Mouse (Mus musculus): ENCODE data around the gene Smndc1. TPM values are rescaled to one million over a fixed set of nuclear protein-coding genes. Genes with fewer than 3 reads are reported as not detected.

Smndc1 gene
- polyA plus RNA-seq, 1 experiment from 2014 or later: 38.4 TPM

DNA sequence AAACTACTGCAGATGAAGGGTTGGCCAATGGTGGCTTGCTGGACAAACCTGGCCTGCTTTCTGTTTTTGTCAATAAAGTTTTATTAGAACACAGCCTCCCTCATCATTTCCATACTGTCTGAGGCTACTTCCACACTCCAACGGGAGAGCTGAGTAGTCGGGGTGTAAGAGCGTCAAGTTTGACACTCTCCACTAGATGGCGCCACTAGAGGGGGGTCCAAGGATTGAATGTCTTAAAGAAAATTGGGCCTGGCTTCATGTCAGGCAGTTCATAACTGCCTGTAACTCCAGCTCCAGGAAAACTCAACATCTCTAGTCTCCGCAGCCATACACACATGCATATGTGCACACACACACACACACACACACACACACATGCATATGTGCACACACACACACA lies 29.5 kb upstream of the Smndc1 start:
- H3K27ac ChIP-seq (ENCODE audit: low read depth, low read length): no peak overlapping the region
- 30% methylated on average over 5 of the region's 5 CpGs for WGBS (ENCODE audit: insufficient replicate concordance)
- peaks cover 18% of the 10 kb centered on the region; the same call in 1 of the 2 replicates for H3K4me1 ChIP-seq (ENCODE audit: control insufficient read depth, insufficient read depth, low read length)
- H3K4me3 ChIP-seq (ENCODE audit: low read depth, low read length): no peak overlapping the region
- H3K9me3 ChIP-seq (replicated peaks; ENCODE audit: control insufficient read depth, low read length): no peaks in the 10 kb centered on the region
- H3K36me3 ChIP-seq (ENCODE audit: control insufficient read depth, insufficient read depth, low read length): no peaks in the 10 kb centered on the region
- H3K27me3 ChIP-seq (ENCODE audit: control insufficient read depth, insufficient read depth, low read length): no peaks in the 10 kb centered on the region
- H3K9ac ChIP-seq (ENCODE audit: low read depth, low read length): no peak overlapping the region
- ATAC-seq (replicated peaks; ENCODE audit: insufficient number of reproducible peaks, low FRiP score, low TSS enrichment): no peak
- H3K4me2 ChIP-seq: no peak overlapping the region

DNA sequence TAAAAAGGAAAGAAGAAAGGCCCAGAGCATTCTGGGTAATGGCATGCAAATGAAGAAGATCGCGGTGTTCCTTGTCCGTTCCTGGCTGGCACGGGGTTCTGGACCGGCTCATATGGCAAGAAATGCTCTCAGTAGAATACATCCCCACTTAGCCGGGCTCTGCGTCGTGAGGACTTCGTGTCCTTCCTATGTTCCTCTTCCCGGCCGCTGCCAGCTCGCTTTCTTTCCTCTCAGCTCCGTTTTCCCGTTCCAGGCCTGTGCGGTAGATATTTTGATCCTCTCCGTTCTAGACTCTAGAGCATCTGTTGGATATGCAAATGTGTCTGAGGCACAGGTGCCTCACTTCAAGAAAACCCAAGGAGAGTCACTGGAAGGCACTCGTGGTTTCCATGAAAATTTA lies 24.8 kb upstream of the Smndc1 start:
- peaks cover 24% of the 10 kb centered on the region for H3K4me1 ChIP-seq (ENCODE audit: control insufficient read depth, insufficient read depth, low read length)
- H3K9me3 ChIP-seq (replicated peaks; ENCODE audit: control insufficient read depth, low read length): no peaks in the 10 kb centered on the region
- no peak overlapping the region for H3K27ac ChIP-seq (ENCODE audit: low read depth, low read length)
- no peak overlapping the region for H3K4me3 ChIP-seq (ENCODE audit: low read depth, low read length)
- H3K9ac ChIP-seq (ENCODE audit: low read depth, low read length): no peak overlapping the region
- 75% methylated on average over 17 of the region's 17 CpGs for WGBS (ENCODE audit: insufficient replicate concordance)
- ATAC-seq (replicated peaks; ENCODE audit: insufficient number of reproducible peaks, low FRiP score, low TSS enrichment): no peak
- no peaks in the 10 kb centered on the region for H3K36me3 ChIP-seq (ENCODE audit: control insufficient read depth, insufficient read depth, low read length)
- H3K4me2 ChIP-seq: 0 out of 2 replicates have a peak overlapping the region, but pooled peaks have one; percentile 7
- no peaks in the 10 kb centered on the region for H3K27me3 ChIP-seq (ENCODE audit: control insufficient read depth, insufficient read depth, low read length)

DNA sequence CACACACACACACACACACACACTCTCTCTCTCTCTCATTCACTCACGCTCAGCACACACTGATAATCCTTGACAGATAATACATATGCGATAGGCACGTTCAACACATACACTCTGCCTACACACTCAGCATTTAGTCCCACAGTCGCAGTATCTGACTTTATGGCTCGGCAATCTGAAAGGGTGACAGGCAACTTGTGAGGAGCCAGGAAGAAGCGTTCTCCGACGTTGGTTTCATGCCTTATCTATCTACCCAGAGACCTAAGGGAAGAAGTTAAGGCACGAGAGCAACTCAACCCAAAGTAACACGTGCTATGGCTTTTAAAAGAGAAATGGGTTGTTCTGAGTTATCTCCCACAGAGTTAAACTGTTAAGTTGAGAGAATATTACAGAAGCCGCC lies 24.3 kb upstream of the Smndc1 start:
- 43% methylated on average over 11 of the region's 11 CpGs for WGBS (ENCODE audit: insufficient replicate concordance)

DNA sequence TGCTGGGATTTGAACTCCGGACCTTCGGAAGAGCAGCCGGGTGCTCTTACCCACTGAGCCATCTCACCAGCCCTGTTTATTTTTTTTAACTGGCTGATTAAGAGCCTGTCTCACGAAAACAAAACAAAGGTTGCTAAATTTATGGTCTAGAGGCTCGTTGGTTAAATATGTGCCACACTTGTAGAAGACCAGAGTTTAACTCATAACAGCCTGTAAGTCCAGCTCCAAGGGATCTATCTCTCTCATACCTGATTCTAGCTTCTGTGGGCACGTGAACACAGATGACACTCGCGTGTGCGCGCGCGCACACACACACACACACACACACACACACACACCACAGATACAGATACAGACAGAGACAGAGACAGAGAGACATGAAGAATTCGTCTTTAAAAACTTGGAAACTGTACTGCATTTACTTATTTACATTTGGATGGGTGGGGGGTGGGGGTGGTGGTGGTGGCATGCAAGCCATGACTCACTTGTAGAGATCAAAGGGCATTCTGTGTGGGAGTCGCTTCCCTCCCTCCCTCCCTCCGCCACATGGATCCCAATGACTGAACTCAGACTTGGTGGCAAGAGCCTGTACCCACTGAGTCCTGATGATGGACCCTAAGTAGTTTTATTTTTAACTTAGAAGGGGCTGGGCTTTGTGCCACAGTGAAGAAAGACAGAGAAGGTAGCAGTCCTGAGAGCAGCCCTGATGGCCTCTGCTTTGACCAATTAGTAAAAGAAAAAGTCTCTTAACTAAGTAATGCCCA lies 23.4 kb upstream of the Smndc1 start:
- WGBS (ENCODE audit: insufficient replicate concordance): 73% methylated on average over 15 of the region's 15 CpGs
- no peak overlapping the region for H3K4me3 ChIP-seq (ENCODE audit: low read depth, low read length)
- H3K4me1 ChIP-seq (ENCODE audit: control insufficient read depth, insufficient read depth, low read length): peaks cover 28% of the 10 kb centered on the region
- no peak overlapping the region for H3K9ac ChIP-seq (ENCODE audit: low read depth, low read length)
- no peak for ATAC-seq (replicated peaks; ENCODE audit: insufficient number of reproducible peaks, low FRiP score, low TSS enrichment)
- no peaks in the 10 kb centered on the region for H3K36me3 ChIP-seq (ENCODE audit: control insufficient read depth, insufficient read depth, low read length)
- H3K27ac ChIP-seq (ENCODE audit: low read depth, low read length): no peak overlapping the region
- no peaks in the 10 kb centered on the region for H3K9me3 ChIP-seq (replicated peaks; ENCODE audit: control insufficient read depth, low read length)
- no peaks in the 10 kb centered on the region for H3K27me3 ChIP-seq (ENCODE audit: control insufficient read depth, insufficient read depth, low read length)
- no peak overlapping the region for H3K4me2 ChIP-seq

More for the DNA sequence above, 24.3 kb upstream of the Smndc1 start:
- Histone ChIP-seq H3K4me2 (no peak overlapping the region), H3K9me3 (replicated peaks; ENCODE audit: control insufficient read depth, low read length) (no peaks in the 10 kb centered on the region), H3K4me3 (ENCODE audit: low read depth, low read length) (no peak overlapping the region), H3K36me3 (ENCODE audit: control insufficient read depth, insufficient read depth, low read length) (no peaks in the 10 kb centered on the region), H3K4me1 (ENCODE audit: control insufficient read depth, insufficient read depth, low read length) (peaks cover 28% of the 10 kb centered on the region), H3K27ac (ENCODE audit: low read depth, low read length) (no peak overlapping the region), H3K9ac (ENCODE audit: low read depth, low read length) (no peak overlapping the region), H3K27me3 (ENCODE audit: control insufficient read depth, insufficient read depth, low read length) (no peaks in the 10 kb centered on the region)
- no peak for ATAC-seq (replicated peaks; ENCODE audit: insufficient number of reproducible peaks, low FRiP score, low TSS enrichment)

- WGBS (ENCODE audit: insufficient replicate concordance): 10% methylated on average over 6 of the region's 6 CpGs
- no peaks in the 10 kb centered on the region for H3K36me3 ChIP-seq (ENCODE audit: control insufficient read depth, insufficient read depth, low read length)
- no peaks in the 10 kb centered on the region for H3K9me3 ChIP-seq (replicated peaks; ENCODE audit: control insufficient read depth, low read length)
- H3K4me1 ChIP-seq (ENCODE audit: control insufficient read depth, insufficient read depth, low read length): peaks cover 28% of the 10 kb centered on the region
- peak overlapping the region; percentile 46 for H3K9ac ChIP-seq (ENCODE audit: low read depth, low read length)
- no peak overlapping the region for H3K4me3 ChIP-seq (ENCODE audit: low read depth, low read length)
- no peaks in the 10 kb centered on the region for H3K27me3 ChIP-seq (ENCODE audit: control insufficient read depth, insufficient read depth, low read length)
- no peak overlapping the region for H3K4me2 ChIP-seq
- peak overlapping the region; percentile 83 for H3K27ac ChIP-seq (ENCODE audit: low read depth, low read length)
- no peak for ATAC-seq (replicated peaks; ENCODE audit: insufficient number of reproducible peaks, low FRiP score, low TSS enrichment)
Observed at GRCm38 (mm10) chr19:53412149-53412848, 21.9 kb upstream of the Smndc1 start.

DNA sequence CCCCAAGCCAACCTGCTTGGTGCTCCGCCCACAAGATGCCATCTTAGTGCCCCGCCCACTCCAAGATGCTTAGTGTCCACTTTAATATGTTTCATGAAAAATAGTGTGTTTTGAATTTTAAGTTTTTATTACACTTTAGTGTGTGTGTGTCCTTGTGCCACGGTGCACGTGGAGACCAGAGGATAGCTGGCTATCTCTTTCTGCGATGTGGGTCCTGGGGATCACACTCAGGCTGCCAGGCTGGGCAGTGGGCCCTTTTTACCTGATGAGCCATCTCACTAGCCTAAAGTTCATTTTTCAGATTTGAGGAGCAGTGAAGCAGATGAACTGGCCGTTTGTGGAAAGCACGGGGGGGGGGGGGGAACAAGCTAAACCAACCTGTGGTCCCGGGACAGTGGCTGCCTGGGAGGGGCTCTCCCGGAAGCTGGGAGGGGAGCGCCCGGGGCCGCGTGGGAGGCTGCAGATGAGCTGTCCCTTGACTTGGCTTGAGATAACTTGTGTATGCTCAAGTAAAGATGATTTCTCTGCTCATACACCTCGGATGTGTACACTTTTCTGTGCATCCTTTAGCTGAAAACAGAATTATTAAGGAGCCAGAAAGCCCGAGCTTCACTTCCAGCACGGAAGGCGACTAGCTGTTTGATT lies 19.4 kb upstream of the Smndc1 start:
- ATAC-seq (replicated peaks; ENCODE audit: insufficient number of reproducible peaks, low FRiP score, low TSS enrichment): no peak

GRCm38 (mm10) chr19:53408398-53408797 lies 18.0 kb upstream of the Smndc1 start:
- no peaks in the 10 kb centered on the region for H3K9me3 ChIP-seq (replicated peaks; ENCODE audit: control insufficient read depth, low read length)
- ATAC-seq (replicated peaks; ENCODE audit: insufficient number of reproducible peaks, low FRiP score, low TSS enrichment): no peak

More for the DNA sequence above, 19.4 kb upstream of the Smndc1 start:
- peak overlapping the region; percentile 10; the same call in 1 of the 2 replicates for H3K4me2 ChIP-seq
- H3K4me3 ChIP-seq (ENCODE audit: low read depth, low read length): no peak overlapping the region
- peaks cover 30% of the 10 kb centered on the region for H3K4me1 ChIP-seq (ENCODE audit: control insufficient read depth, insufficient read depth, low read length)
- H3K9ac ChIP-seq (ENCODE audit: low read depth, low read length): no peak overlapping the region
- no peaks in the 10 kb centered on the region for H3K9me3 ChIP-seq (replicated peaks; ENCODE audit: control insufficient read depth, low read length)
- 48% methylated on average over 17 of the region's 17 CpGs for WGBS (ENCODE audit: insufficient replicate concordance)
- H3K27ac ChIP-seq (ENCODE audit: low read depth, low read length): no peak overlapping the region
- no peaks in the 10 kb centered on the region for H3K27me3 ChIP-seq (ENCODE audit: control insufficient read depth, insufficient read depth, low read length)
- H3K36me3 ChIP-seq (ENCODE audit: control insufficient read depth, insufficient read depth, low read length): no peaks in the 10 kb centered on the region

DNA sequence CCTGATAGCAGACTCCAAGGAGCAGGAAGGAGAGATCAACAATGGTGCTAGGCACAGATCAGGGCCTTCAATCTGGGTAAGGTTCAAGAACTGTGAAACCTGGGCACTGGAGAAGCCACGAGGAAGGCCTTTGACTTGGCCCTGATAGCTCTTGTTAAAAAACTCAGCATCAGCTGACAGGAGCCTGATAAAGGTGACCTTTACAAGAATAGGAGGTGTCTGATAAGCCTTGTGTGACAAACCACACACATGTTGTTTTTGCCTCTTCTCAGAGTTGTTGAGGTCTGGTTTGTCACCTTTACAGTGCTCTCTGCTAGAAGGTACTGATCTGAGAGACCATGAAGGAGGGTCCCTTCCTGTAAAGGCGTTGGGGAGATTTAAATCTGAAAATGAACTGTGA lies 17.0 kb upstream of the Smndc1 start:
- 32% methylated on average over 2 of the region's 2 CpGs for WGBS (ENCODE audit: insufficient replicate concordance)
- no peaks in the 10 kb centered on the region for H3K27me3 ChIP-seq (ENCODE audit: control insufficient read depth, insufficient read depth, low read length)
- no peak overlapping the region for H3K4me3 ChIP-seq (ENCODE audit: low read depth, low read length)
- H3K9ac ChIP-seq (ENCODE audit: low read depth, low read length): no peak overlapping the region
- H3K27ac ChIP-seq (ENCODE audit: low read depth, low read length): no peak overlapping the region
- peaks cover 20% of the 10 kb centered on the region for H3K4me1 ChIP-seq (ENCODE audit: control insufficient read depth, insufficient read depth, low read length)
- no peak for ATAC-seq (replicated peaks; ENCODE audit: insufficient number of reproducible peaks, low FRiP score, low TSS enrichment)
- H3K36me3 ChIP-seq (ENCODE audit: control insufficient read depth, insufficient read depth, low read length): no peaks in the 10 kb centered on the region
- no peak overlapping the region for H3K4me2 ChIP-seq
- H3K9me3 ChIP-seq (replicated peaks; ENCODE audit: control insufficient read depth, low read length): no peaks in the 10 kb centered on the region

More at GRCm38 (mm10) chr19:53408398-53408797, 18.0 kb upstream of the Smndc1 start:
- Histone ChIP-seq H3K4me2 (no peak overlapping the region), H3K27me3 (ENCODE audit: control insufficient read depth, insufficient read depth, low read length) (no peaks in the 10 kb centered on the region), H3K36me3 (ENCODE audit: control insufficient read depth, insufficient read depth, low read length) (no peaks in the 10 kb centered on the region), H3K9ac (ENCODE audit: low read depth, low read length) (no peak overlapping the region), H3K4me1 (ENCODE audit: control insufficient read depth, insufficient read depth, low read length) (peaks cover 24% of the 10 kb centered on the region), H3K27ac (ENCODE audit: low read depth, low read length) (no peak overlapping the region), H3K4me3 (ENCODE audit: low read depth, low read length) (no peak overlapping the region)
- 74% methylated on average over 8 of the region's 8 CpGs for WGBS (ENCODE audit: insufficient replicate concordance)
